Mouse (Mus musculus): ENCODE measurements at regions not wholly inside any gene's neighbourhood (a gene's known extent, or its start where the extent isn't known, plus 50 kb on each side); places are given as distances from the start of the nearest gene placed in this dataset.

DNA sequence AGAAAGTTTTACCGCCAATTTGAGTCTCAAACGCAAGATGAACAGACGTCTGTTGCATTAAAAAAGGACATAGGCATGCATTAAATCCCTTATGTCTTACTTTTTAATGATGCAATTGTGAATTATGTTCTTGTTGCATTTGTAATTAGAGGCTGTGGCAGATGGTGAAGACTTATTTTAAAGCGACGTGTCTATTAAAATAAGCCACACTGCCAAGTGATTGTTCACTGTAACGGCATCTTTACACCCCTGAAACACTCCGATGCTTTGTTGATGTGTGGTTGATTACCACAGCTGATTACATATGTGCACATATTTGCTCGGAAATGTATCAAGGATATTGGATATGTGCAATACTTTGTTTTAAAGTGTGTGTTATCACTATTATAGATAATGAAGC, 610.2 kb downstream of the Slc4a3 start:
- no peak for DNase-seq
- intact Hi-C loops (cut with DNase I; ENCODE audit: low total_unique reads): no loop called here

DNA sequence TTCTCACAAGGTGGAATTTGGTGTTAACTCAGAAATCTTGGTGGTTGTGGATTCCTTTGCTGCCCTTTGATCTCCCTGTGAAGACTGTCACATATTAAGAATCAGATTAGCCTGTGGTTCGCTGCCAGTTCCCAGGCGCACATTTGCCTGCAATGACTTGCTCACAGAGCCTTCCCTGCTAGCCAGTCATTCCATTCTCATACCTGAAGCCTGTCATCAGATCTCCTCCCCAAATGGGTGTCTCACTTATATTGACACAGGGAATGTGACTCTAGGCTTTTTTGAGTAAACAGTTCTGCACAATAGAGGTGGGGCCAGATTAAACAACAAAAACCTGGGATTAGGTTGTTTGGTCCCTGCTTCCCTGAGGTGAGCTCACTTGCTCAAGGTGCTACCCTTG, 621.4 kb downstream of the Slc4a3 start:
- DNase-seq: no peak
- intact Hi-C loops (cut with DNase I; ENCODE audit: low total_unique reads): no loop called here

DNA sequence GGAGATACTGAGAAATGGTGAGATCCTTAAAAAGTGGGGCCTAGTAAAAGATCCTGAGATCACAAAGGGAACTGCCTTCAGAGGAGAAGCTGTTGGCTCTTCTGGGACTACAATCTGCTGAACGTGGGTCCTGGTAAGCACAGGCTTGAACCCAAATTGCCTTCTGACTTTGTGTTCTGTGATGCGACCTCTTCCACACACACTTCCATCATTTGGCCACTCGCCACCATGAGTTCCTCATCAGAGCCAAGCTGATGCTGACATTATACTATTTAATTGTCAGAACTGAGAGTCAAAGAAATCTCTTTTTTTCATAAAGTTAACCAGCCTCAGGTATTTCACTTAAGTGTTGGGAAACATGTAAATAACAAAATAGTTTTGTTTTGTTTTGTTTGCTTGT, 635.1 kb downstream of the Slc4a3 start:
- no peak for DNase-seq
- intact Hi-C loops (cut with DNase I; ENCODE audit: low total_unique reads): no loop called here

DNA sequence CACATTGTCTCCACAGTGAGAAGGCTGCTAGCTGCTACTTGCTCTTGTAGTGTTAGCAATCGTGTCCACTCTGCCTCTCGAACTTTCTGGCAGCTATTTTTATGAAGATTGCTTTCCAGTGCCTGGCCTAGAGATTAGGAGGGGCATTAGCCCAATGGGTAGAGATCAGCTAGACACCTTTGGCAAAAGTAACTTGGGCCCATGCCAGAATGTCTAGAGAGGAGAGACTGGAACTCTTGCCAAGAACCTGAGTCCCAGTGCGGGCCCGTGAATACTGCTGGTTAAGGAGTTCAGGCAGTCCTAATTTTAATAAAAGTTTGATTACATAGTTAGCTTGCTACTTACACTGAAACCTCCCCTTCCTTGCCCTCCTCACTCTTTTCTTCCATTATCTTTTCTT, 648.8 kb downstream of the Slc4a3 start:
- intact Hi-C loops (cut with DNase I; ENCODE audit: low total_unique reads): no loop called here
- DNase-seq: peak; percentile 17

DNA sequence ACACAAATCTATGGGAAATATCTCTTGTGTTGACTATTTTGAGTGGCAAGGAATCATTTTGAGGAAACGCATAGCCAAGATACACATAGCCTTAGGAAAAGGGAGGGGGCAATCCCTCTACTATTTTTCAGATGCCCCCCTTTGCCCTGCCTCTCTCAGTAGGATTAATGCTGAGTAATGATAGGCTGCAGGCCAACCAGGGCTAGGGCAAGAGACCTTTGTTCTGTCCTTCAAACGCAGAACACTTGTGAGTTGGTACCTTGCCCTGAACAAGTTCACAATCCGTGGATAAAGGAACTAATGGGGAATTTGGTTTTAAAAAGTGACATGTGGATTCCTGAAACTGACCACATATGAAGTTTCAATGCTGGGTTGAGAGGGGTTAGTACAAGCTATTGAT, 651.6 kb downstream of the Slc4a3 start:
- DNase-seq: no peak
- intact Hi-C loops (cut with DNase I; ENCODE audit: low total_unique reads): no loop called here

DNA sequence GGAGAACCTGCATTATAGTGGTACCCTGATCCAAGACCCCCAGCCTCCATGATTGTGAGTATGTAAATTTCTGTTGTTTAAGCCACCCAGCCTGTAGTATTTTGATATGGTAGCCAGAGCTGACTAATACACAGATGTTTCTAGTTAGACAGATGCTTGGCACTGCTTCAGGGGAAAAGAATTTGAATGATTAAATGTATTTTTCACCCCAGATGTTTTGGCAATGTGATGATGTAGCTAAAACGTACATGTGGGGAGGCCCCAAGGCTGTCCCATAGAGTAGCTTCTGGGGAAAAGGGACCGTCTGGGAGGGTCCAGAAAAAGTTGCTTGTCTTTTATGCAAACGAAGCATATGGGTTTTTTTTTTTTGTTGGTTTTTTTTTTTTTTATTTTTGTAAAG, 654.8 kb downstream of the Slc4a3 start:
- intact Hi-C loops (cut with DNase I; ENCODE audit: low total_unique reads): no loop called here
- no peak for DNase-seq

DNA sequence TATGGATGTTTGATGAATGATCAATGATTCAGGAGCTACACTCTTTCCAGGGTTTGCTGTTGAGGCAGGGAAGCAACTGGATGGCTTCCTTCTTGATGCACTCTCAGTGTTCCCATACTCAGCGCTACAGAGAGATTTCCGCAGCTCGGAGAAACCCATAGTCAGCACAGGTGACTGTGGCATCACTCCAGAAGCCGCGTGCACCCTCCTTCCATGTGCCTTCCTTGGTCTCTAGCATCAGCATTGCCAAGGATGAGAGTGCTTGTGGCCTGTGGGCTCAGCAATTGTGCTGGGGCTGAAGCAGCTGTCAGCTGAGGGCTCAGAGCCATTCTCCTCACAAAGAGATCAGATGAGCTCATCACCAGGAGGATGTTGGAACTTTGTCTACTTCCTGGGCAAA, 666.4 kb downstream of the Slc4a3 start:
- intact Hi-C loops (cut with DNase I; ENCODE audit: low total_unique reads): no loop called here
- DNase-seq: no peak

DNA sequence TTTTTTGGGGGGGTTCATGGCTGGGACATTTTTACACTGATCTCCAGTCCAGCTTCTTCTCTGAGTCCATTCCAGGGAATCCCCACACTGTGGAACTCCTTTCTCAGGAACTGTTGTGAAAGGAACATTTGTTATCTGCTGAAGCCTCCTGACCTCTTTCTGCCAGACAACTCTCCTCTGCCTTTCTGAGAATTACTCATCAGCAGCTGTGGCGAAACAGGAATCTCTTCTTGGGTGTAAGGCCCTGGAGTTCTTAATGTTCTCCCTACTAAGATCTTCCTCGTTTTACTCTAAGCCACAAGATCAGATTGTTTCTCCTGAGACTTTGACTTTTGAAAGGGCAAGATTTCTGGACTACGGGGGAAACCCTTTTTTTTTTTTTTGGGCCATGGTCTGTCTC, 698.7 kb downstream of the Slc4a3 start:
- no peak for DNase-seq

DNA sequence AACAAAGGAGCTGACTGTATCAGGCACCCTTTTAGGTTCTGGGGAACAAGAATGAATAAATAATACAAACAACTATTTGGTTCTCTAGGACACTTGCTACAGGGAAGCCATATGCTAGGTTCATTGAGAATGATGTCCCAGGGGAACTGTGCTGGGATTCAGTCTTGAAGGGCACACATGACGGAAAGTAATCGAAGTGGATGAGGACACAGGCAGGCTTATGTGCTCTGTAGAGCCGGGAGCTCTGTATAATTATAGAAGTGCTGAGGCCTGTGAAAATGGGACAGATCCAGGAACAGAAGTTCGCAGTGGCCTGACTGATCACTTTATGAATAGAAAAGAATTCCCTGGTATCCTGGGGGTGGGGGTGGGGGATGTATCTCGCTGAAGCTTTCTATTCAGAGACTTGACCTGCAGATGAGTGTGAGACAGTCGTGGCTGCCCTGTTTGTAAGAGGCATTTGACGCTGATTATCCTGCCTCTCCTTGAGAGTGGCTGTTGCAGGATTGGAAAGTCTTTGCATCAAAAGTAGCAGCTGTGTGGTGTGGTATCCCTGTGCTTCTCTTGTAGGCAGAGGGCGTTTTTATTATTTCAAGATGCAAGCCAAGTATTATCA, 700.2 kb downstream of the Slc4a3 start:
- no peak for DNase-seq
- intact Hi-C loops (cut with DNase I; ENCODE audit: low total_unique reads): no loop called here

More for the DNA sequence above, 698.7 kb downstream of the Slc4a3 start:
- intact Hi-C loops (cut with DNase I; ENCODE audit: low total_unique reads): no loop called here

DNA sequence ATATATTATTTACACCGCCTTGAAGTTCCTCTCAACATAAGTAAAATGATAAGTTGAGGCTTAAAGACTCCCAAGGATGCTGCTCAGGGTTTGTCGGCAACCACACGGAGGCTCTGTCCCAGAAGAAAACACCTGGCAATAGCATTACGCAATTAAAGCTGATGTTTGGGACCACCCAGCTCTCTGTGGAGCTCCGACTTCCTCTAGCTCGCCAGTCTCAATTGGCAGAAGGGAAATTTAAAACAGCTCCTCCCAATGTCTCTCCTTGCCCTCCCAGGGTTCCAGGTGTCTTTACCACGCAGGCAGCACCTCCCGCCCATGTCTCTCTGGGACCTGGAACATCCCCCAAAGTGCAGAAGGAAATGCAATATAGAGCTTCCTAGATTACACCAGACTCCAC, 701.1 kb downstream of the Slc4a3 start:
- no peak for DNase-seq
- intact Hi-C loops (cut with DNase I; ENCODE audit: low total_unique reads): no loop called here

DNA sequence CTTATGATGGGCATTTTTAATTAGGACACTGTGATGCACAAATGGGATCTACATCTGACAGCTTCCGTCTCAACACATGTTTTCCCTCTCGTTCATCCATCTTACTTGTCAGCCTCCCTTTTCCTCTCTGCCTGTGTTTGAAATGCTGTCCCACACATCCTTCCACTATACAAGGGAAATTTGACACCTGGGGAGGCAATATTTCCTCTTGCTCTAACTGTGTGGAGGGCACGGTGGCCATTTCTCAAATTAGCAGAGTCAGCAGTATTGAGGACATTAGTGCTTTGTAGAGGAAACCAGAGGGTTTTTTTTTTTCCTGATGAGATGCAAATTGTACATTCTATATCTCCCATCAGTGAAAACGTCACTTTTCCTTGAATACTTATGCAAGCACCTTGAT, 712.2 kb downstream of the Slc4a3 start:
- intact Hi-C loops (cut with DNase I; ENCODE audit: low total_unique reads): no loop called here
- DNase-seq: no peak

DNA sequence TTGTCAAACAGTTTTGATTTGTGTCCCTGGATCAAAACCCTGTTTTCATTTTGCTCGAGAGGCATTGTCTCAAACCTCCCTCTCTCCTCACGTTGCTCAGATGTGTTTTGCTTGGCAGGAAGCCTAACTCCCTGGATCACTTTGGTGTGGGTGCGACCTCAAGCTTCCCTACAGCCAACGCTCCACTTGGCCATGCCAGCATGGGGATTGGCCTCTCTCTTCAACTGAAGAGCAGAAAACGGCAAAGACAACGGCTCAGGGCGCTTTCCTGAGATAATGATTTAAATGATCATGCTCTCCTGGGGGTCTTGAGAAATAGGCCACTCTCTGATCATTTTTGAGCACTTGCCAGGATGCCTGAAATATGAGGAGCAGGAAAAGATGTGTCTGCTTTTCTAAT, 730.1 kb downstream of the Slc4a3 start:
- DNase-seq: peak; percentile 33
- intact Hi-C loops (cut with DNase I; ENCODE audit: low total_unique reads): no loop called here

DNA sequence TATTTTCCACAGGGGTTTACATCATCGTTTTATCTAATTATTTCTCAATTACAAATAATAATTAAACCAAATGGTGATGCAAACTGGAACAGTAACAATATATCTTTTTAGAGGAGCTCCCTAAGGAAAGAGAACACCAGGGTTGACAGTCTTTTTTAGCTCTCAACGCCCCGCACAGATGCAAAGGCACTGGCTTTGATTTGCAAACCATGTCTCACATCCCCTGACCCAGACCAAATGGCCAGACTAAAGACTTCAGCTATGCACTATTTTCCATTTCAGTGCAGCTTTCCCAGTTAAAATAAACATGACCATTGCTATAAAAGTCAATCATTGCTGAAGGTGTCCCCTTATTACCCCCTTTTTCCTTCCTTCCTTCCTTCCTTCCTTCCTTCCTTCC, 730.6 kb downstream of the Slc4a3 start:
- no peak for DNase-seq
- intact Hi-C loops (cut with DNase I; ENCODE audit: low total_unique reads): no loop called here

DNA sequence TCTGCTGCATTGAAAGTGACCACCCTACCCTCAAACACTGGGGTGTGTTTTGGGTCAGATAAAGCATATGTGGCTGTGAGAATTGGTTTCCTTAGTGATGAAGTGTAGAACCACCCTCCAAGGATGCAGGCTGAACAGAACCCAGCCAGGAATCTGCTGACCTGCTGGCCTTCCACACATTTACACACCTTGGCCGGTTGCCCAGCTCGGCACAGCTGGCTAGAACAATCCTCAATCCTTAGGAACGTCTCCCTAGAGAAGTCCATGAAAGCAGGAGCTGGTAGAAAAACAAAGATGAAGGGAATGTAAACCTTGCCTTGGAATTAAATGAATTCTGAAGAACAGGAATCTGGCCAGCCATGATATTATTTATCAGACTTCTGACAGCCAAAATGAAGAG, 737.3 kb downstream of the Slc4a3 start:
- DNase-seq: peak; percentile 56
- intact Hi-C loops (cut with DNase I; ENCODE audit: low total_unique reads): no loop called here

DNA sequence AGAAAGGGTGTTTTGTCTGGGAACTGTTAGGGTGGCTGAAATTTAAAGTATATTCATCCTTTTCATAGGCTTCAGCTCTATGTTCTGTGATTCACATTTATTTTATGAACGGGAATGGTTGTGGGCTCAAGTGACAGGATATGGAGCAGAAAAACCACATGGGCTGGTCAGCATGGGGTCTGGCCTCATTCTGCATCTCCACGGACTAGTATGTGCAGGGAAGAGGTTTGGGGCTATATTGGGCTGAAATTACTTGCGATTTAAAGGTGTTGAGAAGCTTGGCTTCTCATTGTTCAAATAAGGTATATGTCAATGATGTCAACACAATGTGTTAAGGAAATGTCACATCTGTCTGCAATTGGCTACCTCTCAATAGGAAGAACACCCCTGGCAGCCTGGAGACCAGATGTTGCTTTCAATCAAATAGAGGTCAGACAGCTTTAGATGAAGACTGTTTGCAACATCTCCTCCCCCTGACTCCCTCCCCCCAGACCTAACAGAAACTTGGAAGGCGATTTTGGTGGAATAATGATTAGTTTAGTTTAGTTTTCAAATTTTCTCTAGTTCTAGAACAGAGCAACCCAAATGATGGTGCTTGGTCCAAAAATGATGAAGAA, 777.0 kb downstream of the Slc4a3 start:
- intact Hi-C loops (cut with DNase I; ENCODE audit: low total_unique reads): no loop called here
- no peak for DNase-seq

DNA sequence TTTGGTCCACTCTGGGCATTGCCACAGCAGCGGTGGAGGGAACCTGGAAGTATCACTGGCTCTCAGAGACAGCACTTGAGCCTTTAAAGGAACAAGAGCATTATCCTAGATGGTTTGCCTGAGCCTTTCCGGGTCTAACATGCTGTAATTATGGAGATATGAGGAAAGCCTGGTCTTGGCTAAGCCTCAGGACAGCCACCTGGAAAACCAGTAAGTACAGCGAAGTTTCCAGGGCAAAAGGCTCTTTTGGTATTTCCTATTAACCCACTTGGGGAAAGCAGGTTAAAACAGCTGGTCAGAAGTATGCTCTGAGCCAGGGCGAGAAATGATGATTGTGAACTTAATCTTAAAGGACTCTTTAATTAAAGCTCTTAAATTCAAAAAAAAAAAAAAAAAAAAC, 777.5 kb downstream of the Slc4a3 start:
- no peak for DNase-seq
- intact Hi-C loops (cut with DNase I; ENCODE audit: low total_unique reads): no loop called here

DNA sequence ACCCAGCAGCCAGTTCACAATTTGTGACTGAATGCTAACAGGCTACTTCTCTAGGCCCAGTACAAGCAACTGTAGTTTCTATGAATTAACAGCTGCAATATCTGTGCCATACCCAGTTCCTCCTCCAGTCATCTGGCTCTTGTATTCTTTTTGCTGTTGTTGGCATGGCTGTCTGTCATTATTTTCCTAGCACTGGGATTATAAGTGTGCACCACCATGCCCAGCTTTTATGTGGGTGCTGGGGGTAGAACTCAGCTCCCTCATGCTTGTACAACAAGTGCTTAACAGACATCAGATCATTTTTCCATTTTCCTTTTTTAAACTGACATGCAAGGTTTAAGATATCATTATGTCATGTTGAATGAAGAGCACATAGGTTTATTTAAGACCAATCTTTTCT, 789.9 kb downstream of the Slc4a3 start:
- intact Hi-C loops (cut with DNase I; ENCODE audit: low total_unique reads): no loop called here
- DNase-seq: no peak

DNA sequence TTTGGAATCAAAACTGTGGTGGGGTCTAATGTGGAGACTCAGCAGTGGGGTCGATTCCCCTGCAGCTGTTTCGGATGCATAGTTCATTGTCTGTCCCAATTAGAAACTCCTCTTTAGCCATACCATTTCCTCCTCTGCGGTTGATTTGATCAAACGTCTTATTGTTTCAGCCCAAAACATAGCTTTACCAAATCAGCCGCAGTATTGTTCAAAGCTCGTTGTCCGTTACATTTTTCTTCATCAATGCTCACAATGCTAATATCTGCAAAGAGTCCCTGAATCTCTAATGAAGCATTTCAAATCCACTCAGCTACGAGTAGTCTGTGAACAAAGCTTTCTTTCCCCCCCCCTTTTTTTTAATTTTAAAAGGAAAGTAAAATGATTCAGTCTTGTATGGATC, 816.0 kb downstream of the Slc4a3 start:
- intact Hi-C loops (cut with DNase I; ENCODE audit: low total_unique reads): no loop called here
- no peak for DNase-seq

DNA sequence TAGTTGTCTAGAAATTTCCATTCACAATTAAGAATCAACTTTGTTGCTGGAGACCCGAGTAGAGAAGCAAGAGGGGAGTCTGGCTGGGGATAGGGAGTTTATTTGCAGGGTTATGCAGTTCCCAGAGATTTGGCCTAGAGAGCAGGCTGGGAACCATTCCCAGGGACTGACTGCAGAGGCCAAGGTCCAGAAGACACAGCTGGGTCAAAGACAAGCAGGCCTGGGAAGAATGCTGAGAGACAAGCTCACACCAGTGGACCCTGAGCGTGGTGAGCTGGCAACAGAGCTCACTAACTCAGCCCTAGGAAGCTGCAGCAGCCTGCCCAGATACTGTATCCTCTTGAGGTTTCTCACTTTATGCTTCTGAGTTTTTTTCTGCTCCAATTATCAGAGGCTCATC, 827.9 kb downstream of the Slc4a3 start:
- peak; percentile 81 for DNase-seq
- intact Hi-C loops (cut with DNase I; ENCODE audit: low total_unique reads): no loop called here

DNA sequence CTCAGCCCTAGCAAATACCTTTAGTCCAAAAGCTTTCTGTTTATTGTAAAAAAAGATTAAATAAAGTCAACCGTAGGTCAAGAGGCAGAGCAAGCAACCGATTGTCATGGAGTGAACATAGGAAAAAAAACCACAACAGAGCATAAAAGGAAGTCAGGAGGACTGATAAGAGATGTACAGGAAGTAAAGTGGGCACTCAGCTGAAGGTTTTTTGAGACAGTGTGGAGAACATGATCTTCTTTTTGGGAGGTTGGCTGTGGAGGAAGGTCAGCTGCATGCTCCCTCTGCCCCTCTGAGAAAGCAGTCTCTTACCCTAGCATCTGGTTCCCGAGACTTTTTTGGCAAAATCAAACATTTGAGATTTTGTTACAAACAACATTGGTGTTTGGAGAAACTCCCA, 832.1 kb downstream of the Slc4a3 start:
- intact Hi-C loops (cut with DNase I; ENCODE audit: low total_unique reads): no loop called here
- no peak for DNase-seq

DNA sequence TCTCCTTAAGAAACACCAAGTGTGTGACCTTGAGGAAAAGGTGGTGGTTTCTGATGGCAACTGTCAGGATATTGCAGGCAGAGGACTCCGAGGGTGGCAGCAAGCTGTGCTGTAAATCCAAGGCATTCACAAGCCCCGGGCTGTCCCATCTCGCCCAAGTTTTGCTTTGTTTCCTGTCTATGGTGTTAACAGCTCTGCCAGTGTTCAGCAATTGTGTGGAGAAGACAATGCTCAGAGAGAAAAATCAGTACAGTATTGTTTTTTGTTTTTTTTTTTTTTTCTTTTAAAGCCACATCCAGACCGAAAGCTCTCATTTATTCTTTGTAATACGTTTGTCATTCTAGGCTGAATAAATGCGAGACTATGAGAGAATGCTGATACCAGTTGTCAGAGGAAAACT, 846.5 kb downstream of the Slc4a3 start:
- no peak for DNase-seq
- intact Hi-C loops (cut with DNase I; ENCODE audit: low total_unique reads): no loop called here

DNA sequence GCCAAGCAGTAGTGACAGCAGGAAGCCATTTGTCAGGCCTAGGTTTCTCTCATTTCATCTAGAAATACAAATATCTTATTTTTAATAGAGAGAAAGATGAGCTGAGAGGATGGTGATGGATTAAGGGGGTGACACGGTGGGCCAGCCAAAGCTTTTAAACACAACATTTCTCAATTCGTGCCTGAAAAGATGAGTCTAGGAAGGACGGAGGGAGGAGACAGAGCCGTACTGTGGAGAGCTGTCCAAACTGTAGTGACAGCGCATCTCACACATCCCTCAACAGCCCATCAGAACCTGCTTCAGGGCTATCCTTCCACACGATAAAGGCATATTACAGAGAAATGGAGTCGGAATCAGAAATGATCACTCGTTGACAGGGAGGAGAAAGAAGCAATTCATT, 848.0 kb downstream of the Slc4a3 start:
- DNase-seq: no peak
- intact Hi-C loops (cut with DNase I; ENCODE audit: low total_unique reads): no loop called here
